Mouse (Mus musculus): ENCODE measurements around the gene Tgfa. TPM values are rescaled to one million over a fixed set of nuclear protein-coding genes. Genes with fewer than 3 reads are reported as not detected.

Gene Tgfa
- total RNA-seq, 1 experiment, result 2.2 TPM

GRCm38 (mm10) chr6:86188741-86189480 is 6.1 kb upstream of the Tgfa start:
- in situ Hi-C loops (cut with MboI; ENCODE audit: low sequenced_read_pairs in 2 of 2, unreplicated experiment in 2 of 2), result no loop called here
- no peaks in the 10 kb centered on the region for H3K36me3 ChIP-seq (ENCODE audit: control insufficient read depth, insufficient read depth, low read length, poor library complexity, severe bottlenecking)
- H3K9me3 ChIP-seq (ENCODE audit: control insufficient read depth, insufficient read depth, low read depth, low read length), result no peaks in the 10 kb centered on the region
- no peak for DNase-seq (ENCODE audit: low read depth, low spot score)
- no peaks in the 10 kb centered on the region for H3K4me1 ChIP-seq (ENCODE audit: control insufficient read depth in 2 of 2, insufficient read depth in 2 of 2, low read length in 2 of 2, poor library complexity in 1 of 2)
- H3K4me3 ChIP-seq (ENCODE audit: insufficient read depth in 1 of 2, low read depth in 1 of 2, low read length in 2 of 2, poor library complexity in 1 of 2, severe bottlenecking in 1 of 2), result no peak overlapping the region
- no peak overlapping the region for H3K27ac ChIP-seq (ENCODE audit: insufficient read depth, low read depth, low read length, poor library complexity, severe bottlenecking)
- TF ChIP-seq ZNF384 (IDR thresholded peaks at IDR 0.05; ENCODE audit: low read depth, low read length) (no peak), HCFC1 (IDR thresholded peaks at IDR 0.05; ENCODE audit: borderline replicate concordance, insufficient read depth, low read length) (no peak), MAFK (IDR thresholded peaks at IDR 0.05; ENCODE audit: insufficient read depth, low read depth, low read length) (no peak), CHD2 (IDR thresholded peaks at IDR 0.05; ENCODE audit: low read depth, low read length) (no peak), ZC3H11A (IDR thresholded peaks at IDR 0.05; ENCODE audit: borderline replicate concordance, low read depth, low read length) (no peak)
- H3K9ac ChIP-seq (ENCODE audit: insufficient read depth, low read depth, low read length, poor library complexity, severe bottlenecking), result no peak overlapping the region

- H3K4me1 ChIP-seq (ENCODE audit: control insufficient read depth in 2 of 2, insufficient read depth in 2 of 2, low read length in 2 of 2, poor library complexity in 1 of 2), result peaks cover 0 to 2% of the 10 kb centered on the region in 2 experiments; a peak in 2 of 4 replicates
- H3K9ac ChIP-seq (ENCODE audit: insufficient read depth, low read depth, low read length, poor library complexity, severe bottlenecking), result no peak overlapping the region
- H3K9me3 ChIP-seq (ENCODE audit: control insufficient read depth, insufficient read depth, low read depth, low read length), result no peaks in the 10 kb centered on the region
- H3K27ac ChIP-seq (ENCODE audit: insufficient read depth, low read depth, low read length, poor library complexity, severe bottlenecking), result no peak overlapping the region
- no peaks in the 10 kb centered on the region for H3K36me3 ChIP-seq (ENCODE audit: control insufficient read depth, insufficient read depth, low read length, poor library complexity, severe bottlenecking)
- in situ Hi-C loops (cut with MboI; ENCODE audit: low sequenced_read_pairs in 2 of 2, unreplicated experiment in 2 of 2), result no loop called here
- no peak overlapping the region for H3K4me3 ChIP-seq (ENCODE audit: insufficient read depth in 1 of 2, low read depth in 1 of 2, low read length in 2 of 2, poor library complexity in 1 of 2, severe bottlenecking in 1 of 2)
- no peak for DNase-seq (ENCODE audit: low read depth, low spot score)
- TF ChIP-seq HCFC1 (IDR thresholded peaks at IDR 0.05; ENCODE audit: borderline replicate concordance, insufficient read depth, low read length) (no peak), ZNF384 (IDR thresholded peaks at IDR 0.05; ENCODE audit: low read depth, low read length) (no peak), MAFK (IDR thresholded peaks at IDR 0.05; ENCODE audit: insufficient read depth, low read depth, low read length) (no peak), CHD2 (IDR thresholded peaks at IDR 0.05; ENCODE audit: low read depth, low read length) (no peak), ZC3H11A (IDR thresholded peaks at IDR 0.05; ENCODE audit: borderline replicate concordance, low read depth, low read length) (no peak)
Observed at GRCm38 (mm10) chr6:86190622-86191021, 4.4 kb upstream of the Tgfa start.

- TF ChIP-seq HCFC1 (IDR thresholded peaks at IDR 0.05; ENCODE audit: borderline replicate concordance, insufficient read depth, low read length), result no peak
- TF ChIP-seq ZC3H11A (IDR thresholded peaks at IDR 0.05; ENCODE audit: borderline replicate concordance, low read depth, low read length), result no peak
- no peak for TF ChIP-seq ZNF384 (IDR thresholded peaks at IDR 0.05; ENCODE audit: low read depth, low read length)
- no peak for TF ChIP-seq CHD2 (IDR thresholded peaks at IDR 0.05; ENCODE audit: low read depth, low read length)
- TF ChIP-seq MAFK (IDR thresholded peaks at IDR 0.05; ENCODE audit: insufficient read depth, low read depth, low read length), result no peak
- Histone ChIP-seq H3K9ac (ENCODE audit: insufficient read depth, low read depth, low read length, poor library complexity, severe bottlenecking) (no peak overlapping the region), H3K27ac (ENCODE audit: insufficient read depth, low read depth, low read length, poor library complexity, severe bottlenecking) (no peak overlapping the region), H3K36me3 (ENCODE audit: control insufficient read depth, insufficient read depth, low read length, poor library complexity, severe bottlenecking) (no peaks in the 10 kb centered on the region), H3K4me1 (ENCODE audit: control insufficient read depth in 2 of 2, insufficient read depth in 2 of 2, low read length in 2 of 2, poor library complexity in 1 of 2) (peaks cover 0 to 2% of the 10 kb centered on the region in 2 experiments; a peak in 2 of 4 replicates), H3K9me3 (ENCODE audit: control insufficient read depth, insufficient read depth, low read depth, low read length) (no peaks in the 10 kb centered on the region), H3K4me3 (ENCODE audit: insufficient read depth in 1 of 2, low read depth in 1 of 2, low read length in 2 of 2, poor library complexity in 1 of 2, severe bottlenecking in 1 of 2) (no peak overlapping the region)
- in situ Hi-C loops (cut with MboI; ENCODE audit: low sequenced_read_pairs in 2 of 2, unreplicated experiment in 2 of 2), result no loop called here
- no peak for DNase-seq (ENCODE audit: low read depth, low spot score)
Observed at GRCm38 (mm10) chr6:86192978-86193377, 2.0 kb upstream of the Tgfa start.

- peak; percentile 54 for DNase-seq (ENCODE audit: low read depth, low spot score)
- Histone ChIP-seq H3K9ac (ENCODE audit: insufficient read depth, low read depth, low read length, poor library complexity, severe bottlenecking) (no peak overlapping the region), H3K27ac (ENCODE audit: insufficient read depth, low read depth, low read length, poor library complexity, severe bottlenecking) (no peak overlapping the region), H3K4me3 (ENCODE audit: insufficient read depth in 1 of 2, low read depth in 1 of 2, low read length in 2 of 2, poor library complexity in 1 of 2, severe bottlenecking in 1 of 2) (0 out of 4 replicates have a peak overlapping the region, but pooled peaks of 1 of the 2 experiments have one; percentile 23), H3K4me1 (ENCODE audit: control insufficient read depth in 2 of 2, insufficient read depth in 2 of 2, low read length in 2 of 2, poor library complexity in 1 of 2) (peaks cover 0 to 2% of the 10 kb centered on the region in 2 experiments; a peak in 2 of 4 replicates), H3K9me3 (ENCODE audit: control insufficient read depth, insufficient read depth, low read depth, low read length) (no peaks in the 10 kb centered on the region), H3K36me3 (ENCODE audit: control insufficient read depth, insufficient read depth, low read length, poor library complexity, severe bottlenecking) (no peaks in the 10 kb centered on the region)
- in situ Hi-C loops (cut with MboI; ENCODE audit: low sequenced_read_pairs in 2 of 2, unreplicated experiment in 2 of 2), result no loop called here
- TF ChIP-seq ZNF384 (IDR thresholded peaks at IDR 0.05; ENCODE audit: low read depth, low read length), result 0 out of 2 replicates have a peak, but pooled peaks have one; percentile 19
- no peak for TF ChIP-seq MAFK (IDR thresholded peaks at IDR 0.05; ENCODE audit: insufficient read depth, low read depth, low read length)
Observed at GRCm38 (mm10) chr6:86193879-86194278, 1.1 kb upstream of the Tgfa start.

Measured in ES-E14 (cell line).